Mouse (Mus musculus) T-helper 17 cell (primary cell): ENCODE results near the gene Tex14.
"Not testable (repeated sequence)": the region's sequence is repeated elsewhere in the genome, so short reads cannot be mapped to it uniquely, and the experiment has no call there.

Source experiments
- in situ Hi-C, 2 experiments: fragments of 300-600 bp; cut with MboI, MseI; formaldehyde crosslinking; loops; 1 replicate in 1 of 2; 2 replicates in 1 of 2; pipeline ENCODE4 v1.15.1; 2025; ENCODE audit warnings: high pct_unique_total_duplicates in 2 of 2

Gene Tex14

DNA sequence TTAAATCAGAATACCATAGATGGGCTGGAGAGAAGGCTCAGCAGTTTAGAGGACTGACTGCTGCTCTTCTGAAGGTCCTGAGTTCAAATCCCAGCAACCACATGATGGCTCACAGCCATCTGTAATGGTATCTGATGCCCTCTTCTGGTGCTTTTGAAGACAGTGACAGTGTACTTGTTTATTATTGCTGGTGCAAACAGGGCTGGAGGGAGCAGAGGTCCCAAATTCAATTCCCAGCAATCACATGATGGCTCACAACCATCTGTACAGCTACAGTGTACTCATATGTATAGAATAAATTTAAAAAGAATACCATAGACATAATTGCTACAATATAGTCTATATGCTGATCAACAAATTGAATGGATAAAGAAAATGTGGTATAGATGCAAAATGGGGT lies 42.6 kb downstream of the Tex14 start:
- in situ Hi-C loops = no loop called here

DNA sequence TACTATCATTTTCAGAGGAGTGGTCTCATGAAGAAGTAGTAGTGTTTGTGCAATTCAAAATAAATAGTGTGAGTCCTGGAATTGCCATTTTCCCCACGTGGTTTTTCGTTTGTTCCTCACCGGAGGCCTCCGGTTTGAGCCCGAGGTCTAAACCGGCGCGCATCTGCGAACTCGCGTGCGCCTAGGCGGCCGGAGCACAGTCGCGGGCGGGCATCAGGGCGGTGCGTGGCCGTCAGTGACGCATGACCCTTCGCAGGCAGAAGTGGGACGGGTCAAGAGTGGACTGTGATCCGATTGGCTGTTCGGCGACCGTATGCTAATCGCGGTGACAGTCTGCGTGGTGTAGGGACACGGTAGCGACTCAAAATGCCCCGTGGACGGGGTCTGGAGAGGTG lies 43.2 kb downstream of the Tex14 start:
- in situ Hi-C loops = not testable (repeated sequence)

DNA sequence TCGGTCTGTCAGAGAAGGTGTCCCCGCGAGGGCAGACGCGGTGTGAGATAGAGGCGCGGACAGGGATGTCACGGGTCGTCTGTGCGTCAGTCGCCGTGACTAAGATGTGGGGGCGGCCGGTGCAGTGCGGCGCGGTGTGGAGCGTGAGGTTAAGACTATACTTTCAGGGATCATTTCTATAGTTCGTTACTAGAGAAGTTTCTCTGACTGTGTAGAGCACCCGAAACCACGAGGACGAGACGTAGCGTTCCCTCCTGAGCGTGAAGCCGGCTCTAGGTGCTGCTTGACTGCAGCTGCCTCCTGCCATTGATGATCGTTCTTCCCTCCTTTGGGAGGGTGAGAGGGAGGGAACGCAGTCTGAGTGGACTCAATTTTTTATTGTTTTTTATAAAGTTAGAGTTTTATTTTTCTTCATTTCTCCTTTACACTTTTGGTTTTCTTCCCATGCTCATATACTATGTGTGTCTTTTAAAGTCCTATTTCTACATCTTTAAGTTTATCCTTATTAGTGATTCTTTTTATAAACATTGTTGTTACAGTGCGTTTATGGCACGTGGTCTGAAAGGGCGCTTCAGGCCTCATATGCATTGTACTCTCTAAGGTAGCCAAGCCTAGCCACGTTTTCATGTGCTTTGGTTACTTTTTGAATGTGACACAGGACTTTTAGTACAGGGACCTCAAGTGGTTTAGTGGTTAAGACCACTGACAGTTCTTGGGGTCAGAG lies 43.8 kb downstream of the Tex14 start:
- in situ Hi-C loops = not testable (repeated sequence)

GRCm38 (mm10) chr11:87449200-87449547 lies 44.3 kb downstream of the Tex14 start:
- in situ Hi-C loops = no loop called here

DNA sequence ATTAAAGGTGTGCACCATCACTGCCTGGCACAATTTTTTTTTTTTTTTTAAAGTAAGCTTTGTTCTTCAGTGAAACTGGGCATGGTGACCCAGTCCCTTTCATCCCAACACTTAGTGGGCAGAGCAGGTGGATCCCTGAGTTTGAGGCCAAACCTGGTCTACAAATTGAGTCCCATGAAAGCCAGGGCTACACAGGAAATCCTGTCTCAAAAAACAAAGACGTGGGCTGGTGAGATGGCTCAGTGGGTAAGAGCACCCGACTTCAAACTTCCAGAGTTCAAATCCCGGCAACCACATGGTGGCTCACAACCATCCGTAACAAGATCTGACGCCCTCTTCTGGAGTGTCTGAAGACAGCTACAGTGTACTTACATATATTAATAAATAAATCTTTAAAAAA lies 45.0 kb downstream of the Tex14 start:
- in situ Hi-C loops = not testable (repeated sequence)

DNA sequence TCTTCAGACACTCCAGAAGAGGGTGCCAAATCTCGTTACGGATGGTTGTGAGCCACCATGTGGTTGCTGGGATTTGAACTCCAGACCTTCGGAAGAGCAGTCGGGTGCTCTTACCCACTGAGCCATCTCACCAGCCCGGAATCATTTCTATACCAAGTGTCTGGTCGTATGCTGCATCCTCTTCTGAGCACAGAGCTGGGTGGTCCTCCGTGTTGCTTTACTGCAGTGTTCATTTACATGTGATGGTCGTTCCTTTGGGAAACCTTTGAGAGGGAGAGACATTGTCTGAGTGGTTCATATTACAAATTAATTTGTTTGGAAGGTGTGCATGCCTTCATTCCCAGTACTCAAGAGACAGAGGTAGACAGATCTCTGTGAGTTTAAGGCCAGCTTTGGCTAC lies 47.9 kb downstream of the Tex14 start:
- in situ Hi-C loops = not testable (repeated sequence)

GRCm38 (mm10) chr11:87453216-87454034 lies 48.6 kb downstream of the Tex14 start:
- in situ Hi-C loops = no loop called here

GRCm38 (mm10) chr11:87454035-87454690 lies 49.3 kb downstream of the Tex14 start:
- in situ Hi-C loops = no loop called here

GRCm38 (mm10) chr11:87455573-87455972 lies 50.7 kb downstream of the Tex14 start:
- in situ Hi-C loops = no loop called here

- in situ Hi-C loops = no loop called here
Observed at GRCm38 (mm10) chr11:87455984-87456383, 51.1 kb downstream of the Tex14 start.

DNA sequence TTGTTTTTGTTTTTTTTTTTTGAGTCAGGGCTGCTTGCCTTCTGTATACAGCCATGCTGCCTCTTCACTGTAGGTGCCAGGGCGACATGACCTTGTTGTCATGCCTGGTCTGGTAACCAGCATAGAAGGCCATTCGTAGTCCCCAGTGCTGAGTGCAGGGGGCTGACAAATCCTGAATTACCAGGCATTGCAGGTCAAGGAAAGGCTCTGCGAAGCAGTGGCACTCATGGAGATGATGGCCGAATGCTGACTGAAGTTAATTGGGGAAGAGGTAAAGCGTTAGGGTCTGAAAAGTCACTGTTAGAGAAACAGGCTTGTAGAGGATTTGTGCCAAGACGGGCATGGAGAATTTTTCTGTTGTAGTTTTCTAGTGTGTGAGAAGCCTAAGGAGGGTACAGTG lies 55.7 kb downstream of the Tex14 start:
- in situ Hi-C loops = loop anchor here in 1 of 2 experiments (5.0 kb wide), 1 partner anchor 33 kb away; no protein-coding TSS in a partner anchor

- in situ Hi-C loops = loop anchor here in 1 of 2 experiments (5.0 kb wide), 1 partner anchor 35 kb away; no protein-coding TSS in a partner anchor
Observed at GRCm38 (mm10) chr11:87461780-87462460, 57.1 kb downstream of the Tex14 start.

GRCm38 (mm10) chr11:87462461-87463242 lies 57.8 kb downstream of the Tex14 start:
- in situ Hi-C loops = loop anchor here in 1 of 2 experiments (5.0 kb wide), 1 partner anchor 35 kb away; no protein-coding TSS in a partner anchor

- in situ Hi-C loops = loop anchor here in 1 of 2 experiments (5.0 kb wide), 1 partner anchor 36 kb away; no protein-coding TSS in a partner anchor
Observed at GRCm38 (mm10) chr11:87463243-87463540, 58.3 kb downstream of the Tex14 start.

DNA sequence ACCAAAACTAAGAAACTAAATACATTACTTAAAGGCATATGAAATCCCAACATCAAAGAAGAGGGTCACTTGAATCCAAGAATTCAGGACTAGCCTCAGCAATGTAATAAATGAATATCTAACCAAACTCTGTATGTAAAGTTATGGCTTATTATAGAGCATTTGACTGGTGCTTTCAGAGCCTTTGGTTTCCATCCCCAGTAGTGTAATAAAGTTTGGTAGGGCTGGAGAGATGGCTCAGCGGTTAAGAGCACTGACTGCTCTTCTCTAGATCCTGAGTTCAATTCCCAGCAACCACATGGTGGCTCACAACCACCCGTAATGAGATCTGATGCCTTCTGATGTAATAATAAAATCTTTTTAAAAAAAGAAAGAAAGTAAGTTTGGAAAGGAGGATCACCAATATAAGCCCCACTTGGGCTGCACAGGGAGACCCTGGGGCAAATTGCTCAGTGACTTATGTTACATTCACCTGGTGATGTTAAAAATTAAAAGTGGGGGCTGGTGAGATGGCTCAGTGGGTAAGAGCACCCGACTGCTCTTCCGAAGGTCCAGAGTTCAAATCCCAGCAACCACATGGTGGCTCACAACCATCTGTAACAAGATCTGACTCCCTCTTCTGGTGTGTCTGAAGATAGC lies 59.0 kb downstream of the Tex14 start:
- in situ Hi-C loops = loop anchor here in 1 of 2 experiments (5.0 kb wide), 1 partner anchor 37 kb away; no protein-coding TSS in a partner anchor

DNA sequence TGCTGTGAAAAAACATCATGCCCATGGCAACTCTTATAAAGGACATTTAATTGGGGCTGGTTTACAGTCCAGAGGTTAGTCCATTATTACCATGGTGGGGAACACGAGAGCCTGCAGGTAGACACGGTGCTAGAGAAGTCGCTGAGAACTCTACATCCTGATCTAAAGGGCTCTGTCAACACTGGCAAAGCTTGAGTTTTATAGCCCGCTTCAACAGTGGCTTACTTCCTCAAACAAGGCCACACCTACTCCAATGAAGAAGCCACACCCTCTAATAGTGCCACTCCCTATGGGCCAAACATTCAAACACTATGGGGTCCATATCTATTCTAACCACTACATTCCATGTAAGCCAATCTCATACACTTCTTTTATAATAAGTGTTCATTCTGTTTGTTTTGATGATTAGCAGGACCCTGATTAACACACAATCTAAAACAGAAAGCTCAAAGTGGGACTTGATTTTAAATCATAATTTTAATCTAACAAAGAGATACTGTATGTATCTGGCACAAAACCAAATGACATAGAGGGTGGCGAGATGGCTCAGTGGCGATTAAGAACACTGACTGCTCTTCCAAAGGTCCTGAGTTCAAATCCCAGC lies 61.2 kb downstream of the Tex14 start:
- in situ Hi-C loops = loop anchor here in 1 of 2 experiments (5.0 kb wide), 1 partner anchor 296 kb away; the partner anchor contains the start of gene Tspoap1

- in situ Hi-C loops = loop anchor here in 1 of 2 experiments (5.0 kb wide), 1 partner anchor 295 kb away; the partner anchor contains the start of gene Tspoap1
Observed at GRCm38 (mm10) chr11:87467491-87468277, 62.8 kb downstream of the Tex14 start.

GRCm38 (mm10) chr11:87468278-87468655 lies 63.4 kb downstream of the Tex14 start:
- in situ Hi-C loops = loop anchor here in 1 of 2 experiments (5.0 kb wide), 1 partner anchor 294 kb away; the partner anchor contains the start of gene Tspoap1
